Mouse (Mus musculus) megakaryocyte, adult 5-6 weeks (primary cell): ENCODE data around the gene Nhsl2. TPM values are rescaled to one million over a fixed set of nuclear protein-coding genes. Genes with fewer than 3 reads are reported as not detected.

Source experiments
- ATAC-seq: 2 replicates; pipeline ENCODE4 v1.8.0; 2016; ENCODE audit warnings: mild to moderate bottlenecking, inconsistent platforms; ENCODE audit not compliant: poor library complexity, severe bottlenecking
- total RNA-seq, 2 experiments: library from RNA; stranded (forward) in 1 of 2; stranded (reverse) in 1 of 2; fragments of 153-499, 151-499 nt in 1 of 2; fragments of 221-1000, 200-1000 nt in 1 of 2; gene quantifications; 2 replicates each; pipeline versions ENCODE4 v1.2.3 to v1.2.4; 2015 to 2017

Gene Nhsl2
- total RNA-seq, 2 experiments from 2014 or later: 30.7 to 66.4 TPM

- no peak for ATAC-seq
Observed at GRCm38 (mm10) chrX:101979267-101979666, 130.1 kb downstream of the Nhsl2 start.

- ATAC-seq: no peak
Observed at GRCm38 (mm10) chrX:101980586-101980985, 131.4 kb downstream of the Nhsl2 start.

GRCm38 (mm10) chrX:101981450-101981849, 132.3 kb downstream of the Nhsl2 start:
- ATAC-seq: peak; percentile 69

- ATAC-seq: no peak
Observed at GRCm38 (mm10) chrX:101983638-101984037, 134.5 kb downstream of the Nhsl2 start.

GRCm38 (mm10) chrX:101986657-101987367, 137.6 kb downstream of the Nhsl2 start:
- ATAC-seq: no peak

- ATAC-seq: no peak
Observed at GRCm38 (mm10) chrX:101993841-101994571, 144.8 kb downstream of the Nhsl2 start.

GRCm38 (mm10) chrX:101996726-101997125, 147.5 kb downstream of the Nhsl2 start:
- ATAC-seq: no peak

GRCm38 (mm10) chrX:102003632-102004315, 154.6 kb downstream of the Nhsl2 start:
- no peak for ATAC-seq

- ATAC-seq: no peak
Observed at GRCm38 (mm10) chrX:102004370-102004769, 155.2 kb downstream of the Nhsl2 start.

- ATAC-seq: no peak
Observed at GRCm38 (mm10) chrX:102005141-102005641, 156.0 kb downstream of the Nhsl2 start.

- peak; percentile 92 for ATAC-seq
Observed at GRCm38 (mm10) chrX:102007935-102008334, 158.8 kb downstream of the Nhsl2 start.

- ATAC-seq: no peak; the same call in 1 of the 2 replicates
Observed at GRCm38 (mm10) chrX:102017213-102017923, 168.2 kb downstream of the Nhsl2 start.

- no peak for ATAC-seq
Observed at GRCm38 (mm10) chrX:102018890-102019289, 169.7 kb downstream of the Nhsl2 start.

GRCm38 (mm10) chrX:102019471-102020240, 170.5 kb downstream of the Nhsl2 start:
- no peak for ATAC-seq

- ATAC-seq: no peak
Observed at GRCm38 (mm10) chrX:102024976-102025375, 175.8 kb downstream of the Nhsl2 start.

GRCm38 (mm10) chrX:102031851-102032250, 182.7 kb downstream of the Nhsl2 start:
- peak; percentile 79 for ATAC-seq

GRCm38 (mm10) chrX:102032431-102032830, 183.2 kb downstream of the Nhsl2 start:
- no peak for ATAC-seq

- ATAC-seq: peak; percentile 15
Observed at GRCm38 (mm10) chrX:102033566-102033965, 184.4 kb downstream of the Nhsl2 start.

GRCm38 (mm10) chrX:102035671-102036070, 186.5 kb downstream of the Nhsl2 start:
- ATAC-seq: no peak

- peak; percentile 88 for ATAC-seq
Observed at GRCm38 (mm10) chrX:102036866-102037361, 187.7 kb downstream of the Nhsl2 start.
